Mouse (Mus musculus) MEL (cell line): ENCODE measurements around the gene Sipa1l3. TPM values are rescaled to one million over a fixed set of nuclear protein-coding genes. Genes with fewer than 3 reads are reported as not detected.

ENCODE experiments used
- DNase-seq: peaks from one replicate; pipeline ENCODE4 v3.0.0; 2011; ENCODE audit warnings: low read depth, low spot score
- H3K27ac ChIP-seq: 2 replicates; pipeline ENCODE4 v1.5.1; 2012; ENCODE audit warnings: low read depth, mild to moderate bottlenecking, control low read depth, low read length, moderate library complexity; ENCODE audit not compliant: control insufficient read depth
- H3K27me3 ChIP-seq, 2 experiments: fragments of 150-350 bp in 1 of 2; sonication (generic) in 1 of 2; 2 replicates each; pipeline ENCODE4 v1.6.1; 2012; ENCODE audit warnings: low read length in 2 of 2, mild to moderate bottlenecking in 2 of 2, improper control_type of control experiment in 1 of 2, moderate library complexity in 1 of 2; ENCODE audit not compliant: insufficient read depth in 2 of 2, control insufficient read depth in 1 of 2
- H3K36me3 ChIP-seq, 2 experiments: 2 replicates each; pipeline ENCODE4 v1.6.1; 2012 to 2014; ENCODE audit warnings: low read length in 2 of 2, improper control_type of control experiment in 1 of 2, inconsistent platforms in 1 of 2, mild to moderate bottlenecking in 1 of 2; ENCODE audit not compliant: insufficient read depth in 2 of 2, control insufficient read depth in 1 of 2
- H3K4me1 ChIP-seq, 2 experiments: fragments of 150-350 bp in 1 of 2; sonication (generic) in 1 of 2; 2 replicates each; pipeline ENCODE4 v1.6.1; 2012; ENCODE audit warnings: low read length in 2 of 2, improper control_type of control experiment in 1 of 2, mild to moderate bottlenecking in 1 of 2; ENCODE audit not compliant: insufficient read depth in 2 of 2, control insufficient read depth in 1 of 2
- H3K4me3 ChIP-seq, 2 experiments: fragments of 150-350 bp in 1 of 2; sonication (generic) in 1 of 2; 2 replicates each; pipeline ENCODE4 v1.5.1; 2012; ENCODE audit warnings: low read depth in 2 of 2, low read length in 2 of 2, mild to moderate bottlenecking in 2 of 2, moderate library complexity in 2 of 2, control low read depth in 1 of 2, improper control_type of control experiment in 1 of 2; ENCODE audit not compliant: control insufficient read depth in 1 of 2, insufficient read depth in 1 of 2
- H3K79me2 ChIP-seq: 2 replicates; pipeline ENCODE4 v1.6.1; 2012; ENCODE audit warnings: mild to moderate bottlenecking, low read length, moderate library complexity; ENCODE audit not compliant: control insufficient read depth, poor library complexity, insufficient read depth
- H3K9ac ChIP-seq: 2 replicates; pipeline ENCODE4 v1.6.1; 2012; ENCODE audit warnings: low read depth, mild to moderate bottlenecking, control low read depth, low read length, moderate library complexity; ENCODE audit not compliant: control insufficient read depth, poor library complexity, severe bottlenecking
- H3K9me3 ChIP-seq: fragments of 150-350 bp; sonication (generic); replicated peaks from 2 replicates; pipeline ENCODE4 v1.6.1; 2012; ENCODE audit warnings: mild to moderate bottlenecking, low read length, improper control_type of control experiment, moderate library complexity; ENCODE audit not compliant: insufficient read depth
- BHLHE40 ChIP-seq: IDR thresholded peaks from 2 replicates; pipeline ENCODE4 v1.6.1; 2012; ENCODE audit warnings: low read depth, mild to moderate bottlenecking, inconsistent platforms, low read length, improper control_type of control experiment, borderline replicate concordance
- CHD1 ChIP-seq: IDR thresholded peaks from 2 replicates; pipeline ENCODE4 v1.6.1; 2012; ENCODE audit warnings: low read depth, mild to moderate bottlenecking, inconsistent platforms, low read length, improper control_type of control experiment
- CHD2 ChIP-seq: IDR thresholded peaks from 2 replicates; pipeline ENCODE4 v1.6.1; 2011; ENCODE audit warnings: low read length, improper control_type of control experiment
- ELF1 ChIP-seq: IDR thresholded peaks from 2 replicates; pipeline ENCODE4 v1.6.1; 2014; ENCODE audit warnings: low read depth, mild to moderate bottlenecking, inconsistent platforms, low read length, improper control_type of control experiment, moderate library complexity
- EP300 ChIP-seq, 2 experiments: IDR thresholded peaks; 2 replicates each; pipeline ENCODE4 v1.6.1; 2011; ENCODE audit warnings: improper control_type of control experiment in 2 of 2, low read length in 2 of 2, low read depth in 1 of 2, mild to moderate bottlenecking in 1 of 2
- ETS1 ChIP-seq: IDR thresholded peaks from 2 replicates; pipeline ENCODE4 v1.6.1; 2012; ENCODE audit warnings: low read depth, mild to moderate bottlenecking, inconsistent platforms, low read length, improper control_type of control experiment, moderate library complexity
- GABPA ChIP-seq: IDR thresholded peaks from 2 replicates; pipeline ENCODE4 v1.6.1; 2012; ENCODE audit warnings: low read depth, mild to moderate bottlenecking, inconsistent platforms, low read length, improper control_type of control experiment, moderate library complexity
- GATA1 ChIP-seq: IDR thresholded peaks from 2 replicates; pipeline ENCODE4 v1.6.1; 2011; ENCODE audit warnings: low read depth, low read length, improper control_type of control experiment
- HCFC1 ChIP-seq: IDR thresholded peaks from 2 replicates; pipeline ENCODE4 v1.6.1; 2012; ENCODE audit warnings: low read depth, mild to moderate bottlenecking, inconsistent platforms, low read length, improper control_type of control experiment, moderate library complexity
- KAT2A ChIP-seq: conservative IDR thresholded peaks from 2 replicates; pipeline ENCODE4 v1.6.1; 2012; ENCODE audit warnings: low read depth, low read length, improper control_type of control experiment, inconsistent platforms
- MAZ ChIP-seq: IDR thresholded peaks from 2 replicates; pipeline ENCODE4 v1.6.1; 2012; ENCODE audit warnings: low read depth, mild to moderate bottlenecking, inconsistent platforms, low read length, improper control_type of control experiment
- MEF2A ChIP-seq: IDR thresholded peaks from 2 replicates; pipeline ENCODE4 v1.6.1; 2014; ENCODE audit warnings: low read depth, mild to moderate bottlenecking, inconsistent platforms, low read length, improper control_type of control experiment; ENCODE audit not compliant: poor library complexity, insufficient replicate concordance, severe bottlenecking; ENCODE audit errors: extremely low read depth
- MXI1 ChIP-seq: IDR thresholded peaks from 2 replicates; pipeline ENCODE4 v1.6.1; 2011; ENCODE audit warnings: mild to moderate bottlenecking, low read depth, low read length, improper control_type of control experiment
- MYB ChIP-seq: IDR thresholded peaks from 2 replicates; pipeline ENCODE4 v1.6.1; 2011; ENCODE audit warnings: mild to moderate bottlenecking, low read depth, low read length, improper control_type of control experiment
- MYC ChIP-seq: IDR thresholded peaks from 2 replicates; pipeline ENCODE4 v1.6.1; 2011; ENCODE audit warnings: low read depth, mild to moderate bottlenecking, low read length, improper control_type of control experiment, moderate library complexity
- NELFE ChIP-seq: IDR thresholded peaks from 2 replicates; pipeline ENCODE4 v1.6.1; 2011; ENCODE audit warnings: low read depth, low read length, improper control_type of control experiment
- NRF1 ChIP-seq: IDR thresholded peaks from 2 replicates; pipeline ENCODE4 v1.6.1; 2014; ENCODE audit warnings: low read depth, mild to moderate bottlenecking, inconsistent platforms, low read length, improper control_type of control experiment, moderate library complexity; ENCODE audit not compliant: poor library complexity, insufficient read depth, severe bottlenecking
- POLR2A ChIP-seq, 2 experiments: IDR thresholded peaks; 2 replicates each; pipeline ENCODE4 v1.6.1; 2011 to 2012; ENCODE audit warnings: low read length in 2 of 2, mild to moderate bottlenecking in 2 of 2, control low read depth in 1 of 2, improper control_type of control experiment in 1 of 2, low read depth in 1 of 2, moderate library complexity in 1 of 2; ENCODE audit not compliant: control insufficient read depth in 1 of 2, insufficient read depth in 1 of 2, poor library complexity in 1 of 2
- POLR2AphosphoS2 ChIP-seq: IDR thresholded peaks from 2 replicates; pipeline ENCODE4 v1.6.1; 2011; ENCODE audit warnings: low read length, improper control_type of control experiment
- POLR2AphosphoS5 ChIP-seq: IDR thresholded peaks from 2 replicates; pipeline ENCODE4 v1.6.1; 2012; ENCODE audit warnings: low read depth, borderline replicate concordance, mild to moderate bottlenecking, inconsistent platforms, low read length, moderate library complexity, mixed read lengths
- RAD21 ChIP-seq: IDR thresholded peaks from 2 replicates; pipeline ENCODE4 v1.6.1; 2011; ENCODE audit warnings: mild to moderate bottlenecking, low read depth, low read length, improper control_type of control experiment
- RCOR1 ChIP-seq: IDR thresholded peaks from 2 replicates; pipeline ENCODE4 v1.6.1; 2012; ENCODE audit warnings: low read depth, mild to moderate bottlenecking, inconsistent platforms, low read length, improper control_type of control experiment
- SIN3A ChIP-seq: IDR thresholded peaks from 2 replicates; pipeline ENCODE4 v1.6.1; 2012; ENCODE audit warnings: low read length, improper control_type of control experiment, inconsistent platforms
- SMC3 ChIP-seq: IDR thresholded peaks from 2 replicates; pipeline ENCODE4 v1.6.1; 2011; ENCODE audit warnings: low read depth, low read length, improper control_type of control experiment
- TAL1 ChIP-seq: IDR thresholded peaks from 2 replicates; pipeline ENCODE4 v1.6.1; 2012; ENCODE audit warnings: mild to moderate bottlenecking, inconsistent platforms, low read length, moderate library complexity, mixed read lengths
- USF1 ChIP-seq: IDR thresholded peaks from 2 replicates; pipeline ENCODE4 v1.6.1; 2014; ENCODE audit warnings: low read depth, mild to moderate bottlenecking, inconsistent platforms, low read length, improper control_type of control experiment, moderate library complexity
- USF2 ChIP-seq, 2 experiments: IDR thresholded peaks; 2 replicates each; pipeline ENCODE4 v1.6.1; 2011 to 2012; ENCODE audit warnings: improper control_type of control experiment in 2 of 2, low read length in 2 of 2, borderline replicate concordance in 1 of 2, inconsistent platforms in 1 of 2, low read depth in 1 of 2, mild to moderate bottlenecking in 1 of 2; ENCODE audit not compliant: insufficient read depth in 1 of 2
- ZC3H11A ChIP-seq: IDR thresholded peaks from 2 replicates; pipeline ENCODE4 v1.6.1; 2012; ENCODE audit warnings: low read depth, mild to moderate bottlenecking, inconsistent platforms, low read length, improper control_type of control experiment
- ZKSCAN1 ChIP-seq: IDR thresholded peaks from 2 replicates; pipeline ENCODE4 v1.6.1; 2012; ENCODE audit warnings: low read depth, mild to moderate bottlenecking, inconsistent platforms, low read length, improper control_type of control experiment, moderate library complexity
- ZMIZ1 ChIP-seq: IDR thresholded peaks from 2 replicates; pipeline ENCODE4 v1.6.1; 2012; ENCODE audit warnings: low read depth, mild to moderate bottlenecking, inconsistent platforms, low read length, improper control_type of control experiment, moderate library complexity
- polyA plus RNA-seq, 2 experiments: library from polyadenylated mRNA; stranded (reverse) in 1 of 2; unstranded in 1 of 2; fragments of >175 nt in 1 of 2; fragments of >200 nt in 1 of 2; gene quantifications; 2 replicates each; pipeline versions ENCODE4 v1.2.1 to v1.2.4; 2012; ENCODE audit warnings: low replicate concordance in 2 of 2, low read depth in 1 of 2; ENCODE audit not compliant: insufficient read length in 2 of 2, insufficient read depth in 1 of 2, missing spikeins in 1 of 2
- total RNA-seq: library from RNA; depleted of rRNA; stranded (reverse); fragments of 300-350 nt; gene quantifications from 2 replicates; pipeline ENCODE4 v1.2.3, GENCODE M21; 2012

Gene Sipa1l3
- total and polyA plus RNA-seq, 3 experiments: 14.9 to 49.4 TPM; not detected in 1

DNA sequence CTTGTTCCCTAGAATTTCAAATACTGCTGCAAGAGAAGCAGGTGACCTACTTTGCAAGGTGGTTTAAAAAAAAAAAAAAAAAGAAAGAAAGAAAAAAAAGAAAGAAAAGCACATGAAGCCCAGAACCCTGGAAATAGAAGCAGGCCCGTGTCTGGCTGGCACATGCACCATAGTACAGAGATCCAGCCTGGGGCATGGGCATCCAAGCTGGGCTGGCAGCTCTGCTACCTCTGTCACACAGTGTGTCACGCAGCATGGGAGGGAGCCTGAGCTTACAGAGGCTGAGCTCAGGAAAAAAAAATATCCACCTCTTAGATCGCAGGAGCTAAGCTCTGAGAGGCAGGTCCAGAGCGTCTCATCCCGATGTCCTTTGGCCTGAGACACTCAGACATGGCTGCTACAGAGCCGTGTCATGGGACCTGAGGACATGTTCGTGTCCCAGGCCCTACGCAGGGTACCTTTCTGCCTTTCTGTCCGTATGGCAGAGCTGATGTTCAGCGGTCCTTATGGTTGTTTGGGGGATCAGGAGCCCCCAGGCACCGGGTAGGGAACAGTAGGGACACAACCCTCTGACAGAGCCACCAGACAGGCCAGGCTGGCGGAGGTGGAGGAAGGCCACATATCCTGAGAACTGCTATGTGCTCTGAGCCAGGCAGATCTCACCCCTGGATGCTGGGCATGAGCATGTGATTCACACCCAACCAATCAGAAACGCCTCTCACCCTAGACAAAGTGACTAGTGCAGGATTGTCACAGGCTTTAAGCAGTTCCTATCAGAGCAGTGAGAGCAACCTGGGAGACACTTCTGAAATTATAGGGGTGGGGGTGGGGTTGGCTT is 151.1 kb downstream of the Sipa1l3 start:
- Histone ChIP-seq H3K9ac (no peak overlapping the region), H3K79me2 (no peaks in the 10 kb centered on the region), H3K4me3 (no peak overlapping the region), H3K9me3 (no peaks in the 10 kb centered on the region), H3K4me1 (no peaks in the 10 kb centered on the region), H3K27ac (no peak overlapping the region), H3K27me3 (no peaks in the 10 kb centered on the region), H3K36me3 (no peaks in the 10 kb centered on the region)
- peak; percentile 18 for DNase-seq
- TF ChIP-seq USF1 (peak; percentile 47; the same call in 1 of the 2 replicates), MEF2A (no peak)

DNA sequence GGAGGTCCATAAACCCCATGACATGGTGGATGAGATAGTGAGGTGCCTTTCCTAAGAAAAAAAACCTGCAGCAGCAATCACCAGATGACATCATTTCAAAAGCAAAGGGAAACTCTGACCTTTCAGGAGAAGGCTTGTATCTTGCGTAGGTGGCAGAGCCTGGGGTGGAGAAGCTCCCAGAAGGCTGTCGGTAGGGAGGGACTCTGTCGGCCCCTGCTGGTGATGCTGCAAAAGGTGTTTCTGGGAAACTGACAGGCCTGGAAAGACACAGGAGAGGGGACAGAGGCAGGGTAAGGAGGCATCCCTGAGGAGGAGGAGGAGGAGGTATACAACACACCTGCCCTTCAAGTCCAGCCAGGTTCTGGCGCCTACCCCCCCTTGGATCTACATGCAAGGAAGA is 154.4 kb downstream of the Sipa1l3 start:
- no peak overlapping the region for H3K27ac ChIP-seq
- no peaks in the 10 kb centered on the region for H3K4me1 ChIP-seq
- no peaks in the 10 kb centered on the region for H3K9me3 ChIP-seq
- no peak overlapping the region for H3K9ac ChIP-seq
- H3K27me3 ChIP-seq: no peaks in the 10 kb centered on the region
- peak; percentile 45 for DNase-seq
- no peaks in the 10 kb centered on the region for H3K79me2 ChIP-seq
- H3K36me3 ChIP-seq: no peaks in the 10 kb centered on the region
- H3K4me3 ChIP-seq: no peak overlapping the region
- no peak for TF ChIP-seq SIN3A
- no peak for TF ChIP-seq ETS1
- no peak for TF ChIP-seq POLR2A (IDR thresholded peaks at IDR 0.05; ENCODE audit: control insufficient read depth in 1 of 2, insufficient read depth in 1 of 2, low read depth in 1 of 2, low read length in 2 of 2, poor library complexity in 1 of 2)
- TF ChIP-seq NRF1: no peak
- no peak for TF ChIP-seq EP300 (IDR thresholded peaks at IDR 0.05; ENCODE audit: low read depth in 1 of 2, low read length in 2 of 2)
- TF ChIP-seq POLR2AphosphoS5: no peak
- no peak for TF ChIP-seq USF1
- TF ChIP-seq RCOR1: no peak
- TF ChIP-seq CHD1: no peak
- no peak for TF ChIP-seq HCFC1
- TF ChIP-seq MXI1: no peak
- TF ChIP-seq GATA1: no peak
- no peak for TF ChIP-seq USF2 (IDR thresholded peaks at IDR 0.05; ENCODE audit: borderline replicate concordance in 1 of 2, insufficient read depth in 1 of 2, low read depth in 1 of 2, low read length in 2 of 2)
- TF ChIP-seq ELF1: no peak
- peak; percentile 58 for TF ChIP-seq SMC3
- TF ChIP-seq KAT2A: no peak
- no peak for TF ChIP-seq MAZ
- no peak for TF ChIP-seq BHLHE40
- TF ChIP-seq ZKSCAN1: no peak
- TF ChIP-seq TAL1: no peak
- no peak for TF ChIP-seq GABPA
- TF ChIP-seq ZMIZ1: no peak
- TF ChIP-seq MEF2A: no peak
- TF ChIP-seq POLR2AphosphoS2: no peak
- peak; percentile 44 for TF ChIP-seq ZC3H11A
- TF ChIP-seq NELFE: no peak
- TF ChIP-seq MYB: no peak
- no peak for TF ChIP-seq CHD2
- TF ChIP-seq MYC: no peak
- peak; percentile 59 for TF ChIP-seq RAD21
